Mouse (Mus musculus): ENCODE results near the gene Fgf6. TPM values are rescaled to one million over a fixed set of nuclear protein-coding genes. Genes with fewer than 3 reads are reported as not detected.

The Fgf6 gene
- polyA plus RNA-seq (2015; fragmentation: Nextera tagmentation; extraction: Ambion mirVana) = 1.5 and 2.5 TPM in 2 replicates

GRCm38 (mm10) chr6:127014906-127015770, at the start of gene Fgf6:
TSS of gene Fgf6 (plus strand) at chr6:127015586.
- H3K9ac ChIP-seq = no peak within 1 kb of the TSS
- ATAC-seq (ENCODE audit: insufficient number of reproducible peaks, low FRiP score, low TSS enrichment, low read depth) = no peak
- H3K4me3 ChIP-seq = no peak within 1 kb of the TSS
- H3K36me3 ChIP-seq = no peaks in the 10 kb centered on the region
- H3K9me3 ChIP-seq = no peaks in the 10 kb centered on the region
- 68% methylated on average over 26 of the region's 26 CpGs for WGBS
- no peak within 1 kb of the TSS for H3K4me2 ChIP-seq
- peaks cover 8% of the 10 kb centered on the region; the same call in 1 of the 2 replicates for H3K4me1 ChIP-seq
- no peak within 1 kb of the TSS for H3K27ac ChIP-seq
- peaks cover 3% of the 10 kb centered on the region; the same call in 1 of the 2 replicates for H3K27me3 ChIP-seq

GRCm38 (mm10) chr6:126966241-126967026, 49.0 kb upstream of the Fgf6 start:
- WGBS = 81% methylated on average over 14 of the region's 14 CpGs
- Histone ChIP-seq H3K9me3 (no peaks in the 10 kb centered on the region), H3K4me1 (no peaks in the 10 kb centered on the region), H3K36me3 (peaks cover 23% of the 10 kb centered on the region), H3K9ac (no peak overlapping the region), H3K4me3 (no peak overlapping the region), H3K4me2 (no peak overlapping the region), H3K27me3 (no peaks in the 10 kb centered on the region), H3K27ac (no peak overlapping the region)
- ATAC-seq (ENCODE audit: insufficient number of reproducible peaks, low FRiP score, low TSS enrichment, low read depth) = no peak

GRCm38 (mm10) chr6:126981539-126982234, 33.7 kb upstream of the Fgf6 start:
- 56% methylated on average over 5 of the region's 5 CpGs for WGBS
- H3K27ac ChIP-seq = no peak overlapping the region
- H3K9me3 ChIP-seq = no peaks in the 10 kb centered on the region
- H3K36me3 ChIP-seq = no peaks in the 10 kb centered on the region
- no peak for ATAC-seq (ENCODE audit: insufficient number of reproducible peaks, low FRiP score, low TSS enrichment, low read depth)
- no peak overlapping the region for H3K4me3 ChIP-seq
- H3K27me3 ChIP-seq = no peaks in the 10 kb centered on the region
- no peak overlapping the region for H3K4me2 ChIP-seq
- no peak overlapping the region for H3K9ac ChIP-seq
- no peaks in the 10 kb centered on the region for H3K4me1 ChIP-seq

GRCm38 (mm10) chr6:126993676-126994075, 21.7 kb upstream of the Fgf6 start:
- Histone ChIP-seq H3K27me3 (no peaks in the 10 kb centered on the region), H3K36me3 (no peaks in the 10 kb centered on the region), H3K9ac (no peak overlapping the region), H3K9me3 (no peaks in the 10 kb centered on the region), H3K4me3 (no peak overlapping the region), H3K4me2 (no peak overlapping the region), H3K4me1 (no peaks in the 10 kb centered on the region), H3K27ac (no peak overlapping the region)
- ATAC-seq (ENCODE audit: insufficient number of reproducible peaks, low FRiP score, low TSS enrichment, low read depth) = no peak
- WGBS = 40% methylated on average over 2 of the region's 2 CpGs

GRCm38 (mm10) chr6:126995494-126995893, 19.9 kb upstream of the Fgf6 start:
- no peaks in the 10 kb centered on the region for H3K27me3 ChIP-seq
- 79% methylated on average over 3 of the region's 3 CpGs for WGBS
- H3K4me1 ChIP-seq = no peaks in the 10 kb centered on the region
- no peak overlapping the region for H3K4me3 ChIP-seq
- H3K9me3 ChIP-seq = no peaks in the 10 kb centered on the region
- no peak overlapping the region for H3K9ac ChIP-seq
- no peak overlapping the region for H3K27ac ChIP-seq
- no peak for ATAC-seq (ENCODE audit: insufficient number of reproducible peaks, low FRiP score, low TSS enrichment, low read depth)
- H3K36me3 ChIP-seq = no peaks in the 10 kb centered on the region
- no peak overlapping the region for H3K4me2 ChIP-seq

GRCm38 (mm10) chr6:126996399-126996798, 19.0 kb upstream of the Fgf6 start:
- no peaks in the 10 kb centered on the region for H3K36me3 ChIP-seq
- no peak overlapping the region for H3K4me3 ChIP-seq
- H3K9me3 ChIP-seq = no peaks in the 10 kb centered on the region
- H3K4me1 ChIP-seq = no peaks in the 10 kb centered on the region
- 60% methylated on average over 5 of the region's 5 CpGs for WGBS
- no peak overlapping the region for H3K27ac ChIP-seq
- H3K9ac ChIP-seq = no peak overlapping the region
- H3K4me2 ChIP-seq = no peak overlapping the region
- no peaks in the 10 kb centered on the region for H3K27me3 ChIP-seq
- ATAC-seq (ENCODE audit: insufficient number of reproducible peaks, low FRiP score, low TSS enrichment, low read depth) = no peak

GRCm38 (mm10) chr6:127005646-127006045, 9.7 kb upstream of the Fgf6 start:
- Histone ChIP-seq H3K4me3 (no peak overlapping the region), H3K4me1 (no peaks in the 10 kb centered on the region), H3K27ac (no peak overlapping the region), H3K9ac (no peak overlapping the region), H3K4me2 (no peak overlapping the region), H3K9me3 (no peaks in the 10 kb centered on the region), H3K27me3 (no peaks in the 10 kb centered on the region), H3K36me3 (no peaks in the 10 kb centered on the region)
- 89% methylated on average over 3 of the region's 3 CpGs for WGBS
- no peak for ATAC-seq (ENCODE audit: insufficient number of reproducible peaks, low FRiP score, low TSS enrichment, low read depth)

GRCm38 (mm10) chr6:127006551-127006950, 8.8 kb upstream of the Fgf6 start:
- Histone ChIP-seq H3K9ac (no peak overlapping the region), H3K4me2 (no peak overlapping the region), H3K27me3 (no peaks in the 10 kb centered on the region), H3K4me3 (no peak overlapping the region), H3K27ac (no peak overlapping the region), H3K4me1 (no peaks in the 10 kb centered on the region), H3K36me3 (no peaks in the 10 kb centered on the region), H3K9me3 (no peaks in the 10 kb centered on the region)
- WGBS = 83% methylated on average over 3 of the region's 3 CpGs
- ATAC-seq (ENCODE audit: insufficient number of reproducible peaks, low FRiP score, low TSS enrichment, low read depth) = no peak

- Histone ChIP-seq H3K4me2 (no peak overlapping the region), H3K36me3 (no peaks in the 10 kb centered on the region), H3K4me3 (no peak overlapping the region), H3K4me1 (no peaks in the 10 kb centered on the region), H3K9me3 (no peaks in the 10 kb centered on the region), H3K27ac (no peak overlapping the region), H3K9ac (no peak overlapping the region), H3K27me3 (no peaks in the 10 kb centered on the region)
- ATAC-seq (ENCODE audit: insufficient number of reproducible peaks, low FRiP score, low TSS enrichment, low read depth) = no peak
- 85% methylated on average over 13 of the region's 13 CpGs for WGBS
Measured at GRCm38 (mm10) chr6:127010021-127010420, 5.4 kb upstream of the Fgf6 start.

- H3K27me3 ChIP-seq = no peaks in the 10 kb centered on the region
- H3K36me3 ChIP-seq = no peaks in the 10 kb centered on the region
- no peak; the same call in 1 of the 2 replicates for ATAC-seq (ENCODE audit: insufficient number of reproducible peaks, low FRiP score, low TSS enrichment, low read depth)
- no peaks in the 10 kb centered on the region for H3K4me1 ChIP-seq
- H3K27ac ChIP-seq = no peak overlapping the region
- 62% methylated on average over 13 of the region's 13 CpGs for WGBS
- H3K9me3 ChIP-seq = no peaks in the 10 kb centered on the region
- H3K9ac ChIP-seq = no peak overlapping the region
- no peak overlapping the region for H3K4me3 ChIP-seq
- no peak overlapping the region for H3K4me2 ChIP-seq
Measured at GRCm38 (mm10) chr6:127011947-127012535, 3.3 kb upstream of the Fgf6 start.

GRCm38 (mm10) chr6:127019254-127019653, 3.9 kb downstream of the Fgf6 start:
- Histone ChIP-seq H3K4me1 (peaks cover 13% of the 10 kb centered on the region), H3K9ac (no peak overlapping the region), H3K4me2 (no peak overlapping the region), H3K27ac (no peak overlapping the region), H3K9me3 (no peaks in the 10 kb centered on the region), H3K36me3 (no peaks in the 10 kb centered on the region), H3K4me3 (no peak overlapping the region), H3K27me3 (peaks cover 3% of the 10 kb centered on the region; the same call in 1 of the 2 replicates)
- ATAC-seq (ENCODE audit: insufficient number of reproducible peaks, low FRiP score, low TSS enrichment, low read depth) = no peak
- 4% methylated on average over 6 of the region's 6 CpGs for WGBS
